8 mouse cellular contexts compared by ENCODE assay signal in genomic region chr10:7076201-7076600, GRCm38 (mm10). TPM values are rescaled to one million over a fixed set of nuclear protein-coding genes. Genes with fewer than 3 reads are reported as not detected.
DNase-seq lines count a peak whose midpoint lies in the region; ATAC-seq and TF ChIP-seq lines count a peak whose summit lies in the region.

No protein-coding gene starts in this region.

- peak; percentile 61; the same call in 1 of the 2 replicates for ATAC-seq in embryonic facial prominence, embryonic 12.5 days (ENCODE audit: insufficient number of reproducible peaks, insufficient read depth, low FRiP score, low TSS enrichment)
- ATAC-seq in midbrain, embryonic 14.5 days (ENCODE audit: low FRiP score, low TSS enrichment), result peak; percentile 77

- H3K9me3 ChIP-seq in embryonic facial prominence, embryonic 12.5 days, result no peaks in the 10 kb centered on the region
- H3K9me3 ChIP-seq in midbrain, embryonic 14.5 days (ENCODE audit: control insufficient read depth, low read length), result no peaks in the 10 kb centered on the region

- intact Hi-C loops in heart, adult 2 months (cut with DNase I), result loop anchor here (5.0 to 10.0 kb wide), 5 partner anchors 41 to 1229 kb away; partner anchors contain the start of gene Cnksr3
- intact Hi-C loops in left cerebral cortex, postnatal 25 days (cut with DNase I), result loop anchor here (2.0 kb wide), 1 partner anchor 191 kb away; no protein-coding TSS in a partner anchor

- TF ChIP-seq EP300 in heart, adult 2 months (IDR thresholded peaks at IDR 0.05; ENCODE audit: insufficient read depth, low read depth, low read length), result 0 out of 2 replicates have a peak, but pooled peaks have one; percentile 45

- H3K4me2 ChIP-seq in embryonic facial prominence, embryonic 12.5 days (replicated peaks), result peak overlapping the region; percentile 23
- H3K4me2 ChIP-seq in midbrain, embryonic 14.5 days (ENCODE audit: low read length), result no peak overlapping the region

- 8% methylated on average over 8 of the region's 8 CpGs for WGBS in embryonic facial prominence, embryonic 12.5 days
- 6% methylated on average over 8 of the region's 8 CpGs for WGBS in heart, adult 2 months
- WGBS in midbrain, embryonic 14.5 days, result 21% methylated on average over 8 of the region's 8 CpGs
- 12% methylated on average over 8 of the region's 8 CpGs for WGBS in small intestine, adult 2 months

- H3K4me3 ChIP-seq in embryonic facial prominence, embryonic 12.5 days, result no peak overlapping the region
- no peak overlapping the region for H3K4me3 ChIP-seq in heart, adult 2 months
- H3K4me3 ChIP-seq in midbrain, embryonic 14.5 days (replicated peaks; ENCODE audit: low read depth, low read length), result no peak overlapping the region
- no peak overlapping the region for H3K4me3 ChIP-seq in small intestine, adult 2 months (ENCODE audit: low read depth, low read length)

- H3K27me3 ChIP-seq in embryonic facial prominence, embryonic 12.5 days, result no peaks in the 10 kb centered on the region
- H3K27me3 ChIP-seq in heart, adult 2 months (ENCODE audit: control insufficient read depth, insufficient read depth, low read length), result no peaks in the 10 kb centered on the region
- no peaks in the 10 kb centered on the region for H3K27me3 ChIP-seq in midbrain, embryonic 14.5 days (ENCODE audit: control insufficient read depth, insufficient read depth, low read length)
- no peaks in the 10 kb centered on the region for H3K27me3 ChIP-seq in small intestine, adult 2 months (ENCODE audit: control insufficient read depth, insufficient read depth, low read length)

- peak overlapping the region; percentile 75 for H3K27ac ChIP-seq in embryonic facial prominence, embryonic 12.5 days
- H3K27ac ChIP-seq in heart, adult 2 months, result no peak overlapping the region
- no peak overlapping the region for H3K27ac ChIP-seq in midbrain, embryonic 14.5 days (replicated peaks; ENCODE audit: low read depth, low read length)
- no peak overlapping the region for H3K27ac ChIP-seq in small intestine, adult 2 months (ENCODE audit: insufficient read depth, low read depth, low read length)

- no peak overlapping the region for H3K9ac ChIP-seq in embryonic facial prominence, embryonic 12.5 days
- H3K9ac ChIP-seq in heart, adult 2 months (ENCODE audit: low read depth, low read length), result no peak overlapping the region
- H3K9ac ChIP-seq in midbrain, embryonic 14.5 days (replicated peaks; ENCODE audit: low read length), result no peak overlapping the region

- H3K79me2 ChIP-seq in heart, adult 2 months (replicated peaks; ENCODE audit: control insufficient read depth, insufficient read depth, low read length), result no peaks in the 10 kb centered on the region

- H3K36me3 ChIP-seq in embryonic facial prominence, embryonic 12.5 days, result no peaks in the 10 kb centered on the region
- H3K36me3 ChIP-seq in heart, adult 2 months (ENCODE audit: control insufficient read depth, insufficient read depth, low read length), result no peaks in the 10 kb centered on the region
- H3K36me3 ChIP-seq in midbrain, embryonic 14.5 days (ENCODE audit: control insufficient read depth, insufficient read depth, low read length), result no peaks in the 10 kb centered on the region
- no peaks in the 10 kb centered on the region for H3K36me3 ChIP-seq in small intestine, adult 2 months (ENCODE audit: control insufficient read depth, insufficient read depth, low read length)

- peak; percentile 82 to 85 for DNase-seq in adrenal gland, postnatal 36 days
- peak; percentile 78 to 80 for DNase-seq in heart, adult 2 months
- peak; percentile 60 for DNase-seq in kidney, adult 11 months
- DNase-seq in left cerebral cortex, postnatal 25 days (ENCODE audit: low spot score in 2 of 2), result peak; percentile 83 to 95
- DNase-seq in midbrain, embryonic 14.5 days, result peak; percentile 87
- no peak for DNase-seq in c-Kit-positive CD71-positive TER-119-positive erythroid progenitor cells, embryonic 14.5 days (ENCODE audit: low spot score)

- no peak; the same call in 1 of the 2 replicates for TF ChIP-seq CTCF in heart, adult 2 months (IDR thresholded peaks at IDR 0.05)
- peak; percentile 94 for TF ChIP-seq CTCF in small intestine, adult 2 months (IDR thresholded peaks at IDR 0.05; ENCODE audit: extremely low read depth, insufficient read length, insufficient replicate concordance, low read depth, low read length)

- TF ChIP-seq POLR2A in heart, adult 2 months (IDR thresholded peaks at IDR 0.05; ENCODE audit: insufficient read depth, low read depth, low read length), result no peak
- no peak for TF ChIP-seq POLR2A in small intestine, adult 2 months (IDR thresholded peaks at IDR 0.05; ENCODE audit: low read depth, low read length)

- peaks cover 4% of the 10 kb centered on the region; the same call in 1 of the 2 replicates for H3K4me1 ChIP-seq in embryonic facial prominence, embryonic 12.5 days
- no peaks in the 10 kb centered on the region for H3K4me1 ChIP-seq in heart, adult 2 months (ENCODE audit: control insufficient read depth, insufficient read depth, low read length)
- H3K4me1 ChIP-seq in midbrain, embryonic 14.5 days (ENCODE audit: control insufficient read depth, insufficient read depth, low read length), result no peaks in the 10 kb centered on the region
- H3K4me1 ChIP-seq in small intestine, adult 2 months (ENCODE audit: control insufficient read depth, insufficient read depth, insufficient read length, low read length), result no peaks in the 10 kb centered on the region

RNA-seq across cellular contexts. Expression of gene Ipcef1, which starts 23.9 kb away (rescaled TPM):
- total RNA-seq in adrenal gland, postnatal 36 days (2021), result under 1 TPM; 0.43 to 0.46 TPM
- polyA plus RNA-seq in embryonic facial prominence, embryonic 12.5 days (2016; fragmentation: Nextera tagmentation; extraction: Ambion mirVana), result 0.34 and 0.51 TPM in 2 replicates
- total RNA-seq in heart, adult 2 months (2021), result under 1 TPM; 0.31 to 0.34 TPM
- polyA plus RNA-seq in heart, adult 2 months (2012; rRNA removed), result 0.18 and 0.27 TPM in 2 replicates
- 100 to 1,000 TPM in 1 of 2 experiments, 10 to 100 TPM in 1; 82.6 to 104 TPM for total RNA-seq in left cerebral cortex, postnatal 25 days (2021)
- polyA plus RNA-seq in midbrain, embryonic 14.5 days (2014; fragmentation: Nextera tagmentation; extraction: Ambion mirVana), result 1.0 and 1.1 TPM in 2 replicates
- polyA plus RNA-seq in small intestine, adult 2 months (2012; rRNA removed), result 0.14 and 0.19 TPM in 2 replicates
